Mouse (Mus musculus): Measurements from ENCODE around the gene Map4k5.

Gene Map4k5

GRCm38 (mm10) chr12:69788380-69788779, 104.6 kb downstream of the Map4k5 start:
- DNase-seq (ENCODE audit: extremely low spot score): no peak

- DNase-seq (ENCODE audit: extremely low spot score): no peak
Measured at GRCm38 (mm10) chr12:69785471-69785870, 107.5 kb downstream of the Map4k5 start.

DNA sequence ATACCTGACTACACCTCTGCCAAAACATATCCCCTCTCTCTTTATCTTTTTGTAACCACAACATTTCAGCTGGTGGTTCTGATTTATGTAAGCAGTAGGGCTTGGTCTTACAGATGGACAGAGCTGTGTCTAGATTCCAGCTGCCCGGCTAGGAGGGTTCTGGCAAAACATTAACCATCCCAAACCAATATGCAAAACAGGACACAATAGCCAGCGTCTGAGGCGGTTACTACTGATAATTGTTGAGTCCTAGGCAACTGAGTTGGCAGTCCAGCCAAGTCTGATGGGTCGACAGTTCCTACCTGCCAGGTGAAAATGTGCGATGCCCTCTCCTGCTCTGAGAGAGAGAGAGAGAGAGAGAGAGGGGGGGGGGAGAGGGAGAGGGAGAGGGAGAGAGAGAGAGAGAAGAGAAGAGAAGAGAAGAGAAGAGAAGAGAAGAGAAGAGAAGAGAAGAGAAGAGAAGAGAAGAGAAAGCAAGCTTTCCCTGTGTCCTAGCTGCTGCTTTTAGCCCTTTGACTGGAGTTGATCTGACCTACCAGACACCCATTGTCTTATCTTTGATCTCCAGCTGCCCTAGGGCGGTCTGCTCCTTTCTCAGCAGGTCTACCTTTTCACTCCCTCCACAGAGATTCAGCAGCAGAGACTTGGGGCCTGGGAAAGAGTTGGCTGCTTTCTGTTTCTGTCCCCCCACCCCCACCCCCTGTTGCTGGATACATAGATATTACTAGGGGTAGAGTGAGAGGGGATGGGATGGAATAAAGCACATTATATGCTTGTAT, 109.6 kb downstream of the Map4k5 start:
- DNase-seq (ENCODE audit: extremely low spot score): no peak

DNA sequence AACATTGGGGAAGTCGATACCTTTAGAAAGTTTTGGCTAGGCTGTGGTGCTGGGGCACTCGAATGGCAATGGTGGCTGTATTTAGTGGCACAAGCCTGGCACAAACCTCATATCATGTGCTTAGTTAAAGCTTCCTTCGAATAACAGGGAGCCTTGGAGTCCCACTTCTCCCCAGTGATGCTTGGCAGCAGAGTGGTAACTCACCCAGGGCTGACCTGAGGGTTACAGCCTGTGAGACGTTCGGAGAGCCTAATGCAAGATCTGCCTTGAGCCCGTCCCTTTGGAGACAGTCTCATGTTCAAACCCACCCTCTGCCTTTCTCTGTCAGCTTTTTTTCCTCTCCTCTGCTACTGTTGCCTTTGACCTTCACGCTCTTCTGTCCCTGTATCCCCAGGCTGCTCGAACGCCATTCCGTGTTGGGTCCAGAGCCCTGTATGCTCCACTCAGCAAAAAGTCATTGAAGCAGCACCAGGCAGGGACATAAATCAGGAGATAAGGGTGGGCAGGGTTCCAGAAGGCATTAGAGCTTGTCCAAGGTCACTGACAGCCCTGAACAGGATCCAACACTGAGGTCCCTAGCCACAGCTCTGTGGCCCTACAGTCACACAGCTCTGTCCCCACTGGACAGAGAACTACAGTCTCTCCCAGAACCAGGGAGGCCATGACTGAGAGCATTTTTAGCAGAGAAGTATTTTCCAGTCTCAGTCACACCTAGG, 110.9 kb downstream of the Map4k5 start:
- DNase-seq (ENCODE audit: extremely low spot score): no peak

DNA sequence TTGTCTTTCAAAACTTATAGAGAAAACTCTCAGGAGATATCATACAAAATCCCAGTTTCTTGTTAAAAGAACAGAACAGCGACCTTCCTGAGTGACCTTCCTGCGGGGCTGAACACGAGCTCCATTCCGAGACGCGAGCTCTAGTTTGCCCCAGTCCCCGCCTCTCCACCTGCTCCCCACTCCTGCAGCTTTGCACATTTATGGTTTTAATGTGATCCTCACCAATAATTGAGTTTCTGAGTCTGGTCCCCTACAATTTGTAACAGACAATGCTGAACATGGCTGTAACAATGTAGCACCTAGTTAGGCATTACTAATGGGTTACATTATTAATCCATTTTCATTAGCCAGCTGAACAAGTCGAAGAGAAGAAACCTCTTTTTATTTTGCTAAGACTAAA, 111.5 kb downstream of the Map4k5 start:
- DNase-seq (ENCODE audit: extremely low spot score): no peak

DNA sequence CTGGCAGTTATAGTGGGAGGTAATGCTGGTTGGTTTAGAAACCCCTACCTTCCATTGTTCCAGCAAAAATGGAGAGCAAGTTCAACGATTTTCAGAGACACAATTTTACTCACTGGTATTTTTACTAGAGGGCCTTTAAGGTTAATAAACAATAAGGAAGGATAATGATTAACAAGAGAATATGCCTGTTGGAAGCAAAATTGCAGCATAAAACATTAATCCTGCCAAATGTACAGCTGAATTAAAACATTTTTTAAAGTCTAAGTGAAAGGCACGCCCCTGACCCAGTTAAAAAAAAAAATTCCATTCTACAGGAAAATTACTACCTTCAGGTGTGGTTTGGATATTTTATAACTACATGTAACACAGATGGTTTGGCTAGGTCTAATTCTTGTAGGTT, 115.0 kb downstream of the Map4k5 start:
- no peak for DNase-seq (ENCODE audit: extremely low spot score)

DNA sequence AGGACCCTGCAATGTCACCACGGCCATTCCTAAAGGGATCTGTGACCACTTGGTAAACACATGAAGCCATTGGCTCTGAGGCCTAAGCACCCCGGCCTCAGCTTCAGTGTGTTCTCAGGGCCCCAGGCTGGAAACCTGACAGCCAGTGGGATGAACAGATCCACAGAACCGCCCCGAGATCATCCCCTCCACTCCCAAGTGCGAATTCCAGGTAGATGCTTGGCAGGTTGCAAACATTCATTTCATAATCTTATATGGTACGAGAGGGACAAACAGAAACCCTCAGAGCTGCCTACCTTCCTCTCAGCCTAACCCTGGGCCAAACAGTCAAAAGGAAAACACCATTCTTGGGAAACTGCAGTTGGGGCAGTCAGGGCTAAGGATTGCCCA, 115.7 kb downstream of the Map4k5 start:
- DNase-seq (ENCODE audit: extremely low spot score): no peak

GRCm38 (mm10) chr12:69776607-69777340, 116.2 kb downstream of the Map4k5 start:
- DNase-seq (ENCODE audit: extremely low spot score): no peak

DNA sequence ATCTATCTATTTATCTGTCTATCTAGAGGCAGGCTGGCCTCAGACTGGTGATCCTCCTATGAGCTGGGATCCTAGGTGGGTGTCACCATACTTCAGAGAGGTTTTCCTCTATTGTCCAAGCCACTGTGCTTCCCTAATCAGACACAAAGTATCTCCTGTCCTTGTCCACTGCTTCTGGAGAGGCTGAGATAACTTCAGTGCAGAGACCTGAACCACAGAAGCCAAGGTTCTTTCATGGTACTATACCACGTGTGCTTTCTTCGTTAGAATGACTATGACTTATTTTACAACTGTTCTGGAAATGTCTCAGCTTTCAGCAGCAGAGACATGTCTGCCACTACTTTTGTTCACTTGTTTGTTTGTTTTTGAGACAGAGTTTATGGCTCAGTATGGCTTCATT, 124.2 kb downstream of the Map4k5 start:
- no peak for DNase-seq (ENCODE audit: extremely low spot score)

GRCm38 (mm10) chr12:69767476-69768258, 125.3 kb downstream of the Map4k5 start:
- DNase-seq (ENCODE audit: extremely low spot score): no peak

GRCm38 (mm10) chr12:69766185-69766904, 126.7 kb downstream of the Map4k5 start:
- DNase-seq (ENCODE audit: extremely low spot score): no peak

DNA sequence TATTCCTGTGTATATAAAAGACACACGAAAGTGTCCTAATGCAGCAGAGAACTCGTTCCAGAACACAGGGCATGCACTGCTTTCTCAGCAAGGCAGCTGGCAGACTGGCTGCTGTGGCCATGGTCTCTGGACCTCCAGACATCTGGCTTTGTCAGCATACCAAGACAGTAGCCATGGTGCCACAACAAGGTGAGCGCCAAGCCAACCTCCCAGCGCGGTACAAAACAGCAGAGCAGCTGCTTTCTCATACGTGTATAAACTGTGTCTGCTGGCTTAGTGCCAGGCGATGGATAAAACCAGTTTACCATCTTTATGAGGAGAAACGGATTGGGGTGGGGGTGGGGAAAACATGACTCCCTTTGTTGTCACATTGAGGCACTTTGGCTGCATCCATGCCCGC, 127.5 kb downstream of the Map4k5 start:
- DNase-seq (ENCODE audit: extremely low spot score): no peak

DNA sequence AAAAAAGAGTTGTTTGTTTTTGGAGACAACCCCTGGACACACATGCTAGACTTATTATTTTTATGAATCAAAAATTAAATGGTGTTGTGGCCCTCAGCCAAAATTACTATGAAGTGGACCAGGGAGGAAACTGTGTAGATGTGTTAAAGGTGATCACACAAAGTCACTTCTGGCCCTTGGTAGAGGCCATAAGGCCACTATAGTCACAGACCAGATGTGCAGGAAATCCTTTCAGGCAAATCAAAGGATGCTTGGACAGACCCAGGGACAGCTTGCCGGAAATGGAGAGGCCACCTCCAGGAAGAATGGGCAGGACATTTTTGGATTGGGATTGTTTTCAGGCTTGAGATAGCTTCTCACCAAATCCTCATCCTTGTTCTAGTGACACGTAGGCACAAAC, 131.4 kb downstream of the Map4k5 start:
- DNase-seq (ENCODE audit: extremely low spot score): no peak

GRCm38 (mm10) chr12:69760743-69761406, 132.1 kb downstream of the Map4k5 start:
- no peak for DNase-seq (ENCODE audit: extremely low spot score)

DNA sequence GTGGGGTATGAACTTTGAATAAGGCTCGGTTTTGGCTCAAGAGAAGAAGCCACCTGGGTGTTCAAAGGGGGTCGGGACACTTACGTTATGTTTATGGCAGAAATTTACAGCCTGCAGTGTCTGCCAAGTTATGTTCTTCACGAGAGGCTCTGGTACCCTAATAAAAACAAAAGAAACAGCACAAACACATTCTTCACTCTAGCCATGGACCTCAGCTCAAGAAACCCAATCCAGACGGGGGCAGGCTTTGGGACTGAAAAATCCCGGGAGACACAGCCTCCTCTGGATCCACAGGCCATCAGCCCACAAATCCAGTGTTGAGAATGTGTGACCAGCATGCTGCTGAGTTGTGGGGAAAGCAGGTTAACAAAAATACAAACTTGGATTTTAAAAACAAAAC, 133.0 kb downstream of the Map4k5 start:
- DNase-seq (ENCODE audit: extremely low spot score): no peak

GRCm38 (mm10) chr12:69759267-69759885, 133.6 kb downstream of the Map4k5 start:
- peak; percentile 25 for DNase-seq (ENCODE audit: extremely low spot score)

GRCm38 (mm10) chr12:69758221-69759185, 134.5 kb downstream of the Map4k5 start:
- DNase-seq (ENCODE audit: extremely low spot score): peak; percentile 66

- DNase-seq (ENCODE audit: extremely low spot score): peak; percentile 82
Measured at GRCm38 (mm10) chr12:69757418-69758141, 135.4 kb downstream of the Map4k5 start.
